Mouse (Mus musculus) small intestine, adult 2 months (tissue): ENCODE measurements around the gene Thsd1. TPM values are rescaled to one million over a fixed set of nuclear protein-coding genes. Genes with fewer than 3 reads are reported as not detected.

ENCODE experiments used
- H3K27ac ChIP-seq: fragments of 200-500 bp; 2 replicates; pipeline ENCODE4 v1.5.1; 2012; ENCODE audit warnings: low read depth, low read length, control low read depth, inconsistent platforms; ENCODE audit not compliant: insufficient read depth
- H3K27me3 ChIP-seq: fragments of 200-500 bp; 2 replicates; pipeline ENCODE4 v1.6.1; 2012; ENCODE audit warnings: mild to moderate bottlenecking, moderate library complexity, low read length, inconsistent platforms; ENCODE audit not compliant: control insufficient read depth, insufficient read depth
- H3K36me3 ChIP-seq: fragments of 200-500 bp; 2 replicates; pipeline ENCODE4 v1.6.1; 2012; ENCODE audit warnings: mild to moderate bottlenecking, low read length, control low read depth, inconsistent platforms; ENCODE audit not compliant: control insufficient read depth, insufficient read depth
- H3K4me1 ChIP-seq: fragments of 200-500 bp; 2 replicates; pipeline ENCODE4 v1.6.1; 2012; ENCODE audit warnings: low read length, inconsistent platforms, mixed read lengths; ENCODE audit not compliant: control insufficient read depth, insufficient read depth, insufficient read length
- H3K4me3 ChIP-seq: fragments of 200-500 bp; 2 replicates; pipeline ENCODE4 v1.5.1; 2012; ENCODE audit warnings: low read depth, mild to moderate bottlenecking, control low read depth, inconsistent platforms, low read length, moderate library complexity
- CTCF ChIP-seq: fragments of 200-500 bp; IDR thresholded peaks from 2 replicates; pipeline ENCODE4 v1.5.1; 2012; ENCODE audit warnings: low read depth, mild to moderate bottlenecking, control low read depth, inconsistent platforms, low read length, moderate library complexity, mixed read lengths; ENCODE audit not compliant: insufficient replicate concordance, insufficient read length; ENCODE audit errors: extremely low read depth
- POLR2A ChIP-seq: fragments of 200-500 bp; IDR thresholded peaks from 2 replicates; pipeline ENCODE4 v1.6.1; 2012; ENCODE audit warnings: low read depth, mild to moderate bottlenecking, control low read depth, inconsistent platforms, low read length, moderate library complexity
- WGBS: fragments of 180-500 bp; shearing (Covaris S2); methylation state at CpG from one replicate; pipeline ENCODE4 v1.1.7; 2018; 5-methylcytosine and 5-hydroxymethylcytosine counted together
- polyA plus RNA-seq: library from polyadenylated mRNA; depleted of rRNA; stranded (reverse); fragments of >200 nt; gene quantifications from 2 replicates; pipeline ENCODE4 v1.2.3, GENCODE M21; 2012; rRNA removed

The Thsd1 gene
- polyA plus RNA-seq, result 0.56 and 0.90 TPM in 2 replicates

DNA sequence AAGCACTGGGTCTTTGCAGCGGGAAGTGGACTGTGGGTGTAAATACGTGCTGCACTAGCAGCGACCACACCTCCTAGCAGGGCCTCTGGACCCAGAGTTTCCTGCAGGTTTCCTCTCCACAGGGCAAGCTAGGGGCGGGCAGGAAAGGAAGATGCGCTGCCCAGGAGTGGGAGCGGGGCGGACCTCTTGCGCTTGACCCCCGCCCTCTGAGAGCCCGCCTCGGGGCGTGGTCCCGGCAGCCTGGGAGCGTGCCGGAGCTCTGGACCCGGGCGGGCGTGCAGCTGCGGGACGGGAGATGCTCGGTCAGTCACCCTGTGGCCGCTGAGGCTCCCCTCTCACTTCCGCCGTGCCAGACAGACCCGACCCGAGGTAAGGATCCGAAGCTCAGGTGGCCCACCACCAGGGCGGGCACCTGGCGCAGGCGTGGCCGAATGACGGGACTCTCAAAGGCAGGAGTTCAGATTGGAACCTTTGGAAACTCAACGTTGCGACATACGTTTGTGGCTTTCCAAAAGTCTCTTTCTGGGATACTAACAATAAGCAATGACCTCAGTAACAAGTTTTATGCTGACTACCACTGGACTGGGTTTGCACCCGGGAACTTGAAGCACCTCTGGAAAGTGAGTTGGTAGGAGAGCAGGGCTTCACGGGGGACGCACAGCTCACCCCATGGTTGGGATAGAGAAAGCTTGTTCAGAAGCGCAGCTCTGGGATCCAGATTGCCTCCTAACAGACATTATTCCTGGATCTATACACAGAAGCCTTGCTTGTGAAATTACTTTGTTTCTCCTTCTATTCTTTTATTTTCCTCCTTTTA lies at the start of gene Thsd1:
Gene Thsd1, plus strand, starts transcription at position 253 of the 817 bp plus-strand sequence.
- 1% methylated on average over 39 of the region's 39 CpGs for WGBS
- H3K36me3 ChIP-seq, result no peaks in the 10 kb centered on the region
- TF ChIP-seq CTCF (no peak), POLR2A (no peak)
- peaks cover 2% of the 10 kb centered on the region; the same call in 1 of the 2 replicates for H3K4me1 ChIP-seq
- no peak within 1 kb of the TSS for H3K27ac ChIP-seq
- peak within 1 kb of the TSS; percentile 64 for H3K4me3 ChIP-seq
- peaks cover 3% of the 10 kb centered on the region; the same call in 1 of the 2 replicates for H3K27me3 ChIP-seq

DNA sequence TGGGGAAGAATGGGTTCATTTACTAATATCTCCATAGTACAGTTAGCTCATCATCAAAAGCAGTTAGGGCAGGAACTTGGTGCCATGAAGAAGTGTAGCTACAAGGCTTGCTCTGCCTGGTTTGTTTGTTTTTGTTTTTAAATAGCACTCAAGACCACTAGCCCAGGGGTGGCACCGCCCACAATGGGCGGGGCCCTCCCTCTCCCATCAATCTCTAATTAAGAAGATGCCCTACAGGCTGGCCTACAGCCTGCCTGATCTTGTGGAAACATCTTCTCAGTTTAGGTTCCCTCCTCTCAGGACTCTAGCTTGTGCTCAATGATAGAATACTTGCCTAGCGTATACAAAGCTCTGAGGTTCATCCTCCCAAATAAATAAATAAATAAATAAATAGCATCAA lies 42.2 kb upstream of the Thsd1 start:
- Histone ChIP-seq H3K27me3 (no peaks in the 10 kb centered on the region), H3K4me3 (0 out of 2 replicates have a peak overlapping the region, but pooled peaks have one; percentile 8), H3K4me1 (peaks cover 5% of the 10 kb centered on the region), H3K27ac (no peak overlapping the region), H3K36me3 (no peaks in the 10 kb centered on the region)
- 3% methylated on average over 3 of the region's 3 CpGs for WGBS
- TF ChIP-seq CTCF (no peak), POLR2A (no peak)

DNA sequence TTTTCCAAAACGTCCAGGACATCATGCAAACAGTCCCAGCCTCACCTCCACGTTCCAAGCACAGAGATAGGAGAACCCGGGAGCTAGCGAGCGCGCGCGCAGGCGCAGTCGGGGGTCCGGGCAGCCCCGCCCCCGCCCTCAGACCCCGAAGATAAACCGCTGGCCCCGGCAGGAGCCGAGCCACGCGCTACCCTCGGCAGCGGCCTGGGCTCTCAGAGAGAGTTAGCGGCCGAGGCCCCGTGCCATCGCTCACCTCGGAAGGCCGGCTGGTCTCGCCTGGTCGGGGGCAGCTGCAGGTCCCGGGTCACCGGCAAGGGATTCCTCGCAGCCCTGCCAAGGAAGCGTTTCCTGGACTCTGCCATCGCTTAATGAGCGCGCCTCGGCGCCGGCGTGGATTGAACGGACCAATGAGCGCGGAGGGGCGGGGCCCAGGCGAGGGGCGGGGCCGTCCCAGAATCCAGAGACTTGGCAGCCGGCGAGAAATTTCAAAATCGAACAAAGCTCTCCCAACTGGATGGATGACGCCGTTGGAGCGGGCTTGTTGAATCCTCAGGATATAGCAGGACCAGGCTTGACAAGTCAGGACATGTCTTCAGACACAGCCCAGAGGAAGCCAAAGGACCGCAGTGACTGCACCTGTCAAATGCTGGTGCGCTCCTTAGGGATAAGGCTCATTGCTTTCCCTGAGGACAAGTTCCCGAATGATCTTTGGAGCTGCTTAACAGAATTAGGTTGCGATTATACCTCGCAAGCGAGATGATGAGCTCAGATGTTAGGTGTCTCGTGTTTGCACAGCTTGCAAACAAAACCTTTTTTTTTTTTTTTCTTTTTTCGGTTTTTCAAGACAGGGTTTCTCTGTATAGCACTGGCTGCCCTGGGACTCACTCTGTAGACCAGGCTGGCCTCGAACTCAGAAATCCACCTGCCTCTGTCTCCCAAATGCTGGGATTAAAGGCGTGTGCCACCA lies 41.4 kb upstream of the Thsd1 start, which contains the start of gene Ckap2:
Gene Ckap2, minus strand, starts transcription at position 389 of the 967 bp plus-strand sequence.
- Histone ChIP-seq H3K27me3 (no peaks in the 10 kb centered on the region), H3K4me3 (peak within 1 kb of the TSS; percentile 99), H3K36me3 (no peaks in the 10 kb centered on the region), H3K27ac (no peak within 1 kb of the TSS), H3K4me1 (peaks cover 5% of the 10 kb centered on the region)
- WGBS, result 2% methylated on average over 63 of the region's 63 CpGs
- no peak for TF ChIP-seq CTCF
- TF ChIP-seq POLR2A, result peak; percentile 51; the same call in 1 of the 2 replicates

DNA sequence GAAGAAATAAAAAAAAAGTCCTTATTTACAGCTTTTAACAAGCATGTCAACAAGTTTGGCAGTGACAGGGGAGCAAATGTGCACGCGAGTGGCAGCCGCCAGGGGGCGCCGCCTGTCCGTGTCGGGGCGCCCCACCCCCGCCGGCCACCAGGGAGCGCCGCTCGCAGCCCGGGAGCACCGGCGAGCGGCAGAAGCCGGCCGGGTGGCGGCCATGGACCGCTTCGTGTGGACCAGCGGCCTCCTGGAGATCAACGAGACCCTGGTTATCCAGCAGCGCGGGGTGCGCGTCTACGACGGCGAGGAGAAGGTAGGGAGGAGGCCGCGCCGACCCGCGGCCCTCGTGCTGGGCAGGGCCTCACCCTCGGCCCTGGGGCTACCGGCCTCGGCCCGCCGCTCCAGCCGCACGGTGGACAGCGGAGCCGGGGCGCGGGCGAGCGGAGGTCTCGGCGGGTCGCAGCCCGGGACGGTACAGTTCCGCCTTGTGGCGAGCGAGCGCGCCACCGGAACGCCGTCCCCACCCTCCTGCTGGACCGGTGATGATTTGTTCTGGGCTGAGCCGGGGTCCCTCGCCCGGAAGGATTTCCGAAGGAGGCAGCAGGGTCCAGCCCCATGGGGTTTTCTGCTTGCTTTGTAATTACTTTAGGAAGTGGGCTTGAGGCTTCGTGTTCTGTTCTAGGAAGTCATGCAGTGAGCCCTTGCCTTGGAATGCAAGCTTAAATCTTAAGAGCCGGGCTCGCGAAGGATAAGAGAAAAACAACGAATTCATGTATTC lies 34.3 kb upstream of the Thsd1 start, which contains the start of gene Vps36:
Gene Vps36, plus strand, starts transcription at position 150 of the 772 bp plus-strand sequence.
- peak; percentile 100 for TF ChIP-seq CTCF
- peak; percentile 66; the same call in 1 of the 2 replicates for TF ChIP-seq POLR2A
- WGBS, result under 1% methylated on average over 73 of the region's 73 CpGs

DNA sequence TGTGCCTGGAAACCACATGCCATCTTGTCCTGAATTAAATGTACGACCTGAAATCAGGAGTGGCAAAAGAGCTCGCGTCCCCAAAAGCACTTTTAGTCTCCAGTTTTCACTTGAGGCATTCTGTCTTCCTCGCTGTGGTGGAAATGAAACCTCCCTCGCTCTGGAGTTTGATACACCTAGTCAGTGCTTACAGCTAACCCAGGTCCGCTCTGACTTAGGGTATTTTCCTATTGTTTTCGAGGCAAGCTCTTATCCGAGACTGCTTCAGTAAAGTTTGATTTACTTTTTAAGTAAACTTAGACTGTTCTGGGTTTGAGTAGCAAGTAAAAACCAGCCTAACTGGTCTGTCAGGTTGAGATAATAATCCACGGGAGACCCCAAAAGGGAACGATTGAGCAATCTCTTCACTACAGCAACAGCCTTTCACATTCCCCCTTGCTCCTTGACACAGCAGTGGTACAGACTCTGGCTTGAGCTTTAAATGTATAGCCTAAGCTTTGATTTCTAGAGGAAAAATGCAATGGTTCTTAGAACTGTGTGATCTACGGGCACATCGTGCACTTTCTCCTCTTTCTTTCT lies 33.6 kb upstream of the Thsd1 start:
- H3K36me3 ChIP-seq, result no peaks in the 10 kb centered on the region
- H3K27me3 ChIP-seq, result no peaks in the 10 kb centered on the region
- peaks cover 3% of the 10 kb centered on the region; the same call in 1 of the 2 replicates for H3K4me1 ChIP-seq
- peak overlapping the region; percentile 94 for H3K27ac ChIP-seq
- H3K4me3 ChIP-seq, result peak overlapping the region; percentile 96
- 3% methylated on average over 12 of the region's 12 CpGs for WGBS
- TF ChIP-seq CTCF, result no peak
- no peak for TF ChIP-seq POLR2A

More for the DNA sequence above, 34.3 kb upstream of the Thsd1 start, which contains the start of gene Vps36:
- Histone ChIP-seq H3K36me3 (no peaks in the 10 kb centered on the region), H3K4me1 (peaks cover 3% of the 10 kb centered on the region; the same call in 1 of the 2 replicates), H3K27ac (peak within 1 kb of the TSS; percentile 94), H3K4me3 (peak within 1 kb of the TSS; percentile 96), H3K27me3 (no peaks in the 10 kb centered on the region)

DNA sequence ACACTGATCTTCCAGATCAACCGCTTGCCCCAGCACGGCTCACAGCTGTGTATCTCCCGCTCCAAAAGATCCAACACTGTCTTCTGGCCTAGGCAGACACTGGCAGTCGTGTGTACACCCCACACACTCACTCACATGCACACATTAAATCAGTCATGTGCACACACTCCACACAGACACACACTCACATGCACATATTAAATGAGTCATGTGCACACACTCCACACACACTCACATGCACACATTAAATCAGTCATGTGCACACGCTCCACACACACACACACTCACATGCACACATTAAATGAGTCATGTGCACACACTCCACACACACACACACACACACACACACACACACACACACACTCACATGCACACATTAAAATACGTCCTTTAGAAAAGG lies 29.2 kb upstream of the Thsd1 start:
- Histone ChIP-seq H3K4me3 (no peak overlapping the region), H3K36me3 (peaks cover 17% of the 10 kb centered on the region), H3K27ac (no peak overlapping the region), H3K27me3 (no peaks in the 10 kb centered on the region), H3K4me1 (peaks cover 3% of the 10 kb centered on the region; the same call in 1 of the 2 replicates)
- WGBS, result 89% methylated on average over 6 of the region's 6 CpGs
- no peak for TF ChIP-seq POLR2A
- TF ChIP-seq CTCF, result no peak
